Mouse (Mus musculus): Measurements from ENCODE around the gene Ninl. TPM values are rescaled to one million over a fixed set of nuclear protein-coding genes. Genes with fewer than 3 reads are reported as not detected.

Gene Ninl
- total RNA-seq (2021), result 10 to 100 TPM in 1 of 2 experiments, 1 to 10 TPM in 1; 8.1 to 32.8 TPM
- long read RNA-seq, experiment 1, full-length matches to known transcripts, result 5 of 7 reads
- long read RNA-seq, experiment 1, partial matches to known transcripts, result 0 of 7 reads
- long read RNA-seq, experiment 1, other reads (novel, unspliced or antisense), result 2 of 7 reads
- long read RNA-seq, experiment 2, full-length matches to known transcripts, result 63 of 108 reads
- long read RNA-seq, experiment 2, partial matches to known transcripts, result 21 of 108 reads
- long read RNA-seq, experiment 2, other reads (novel, unspliced or antisense), result 24 of 108 reads

DNA sequence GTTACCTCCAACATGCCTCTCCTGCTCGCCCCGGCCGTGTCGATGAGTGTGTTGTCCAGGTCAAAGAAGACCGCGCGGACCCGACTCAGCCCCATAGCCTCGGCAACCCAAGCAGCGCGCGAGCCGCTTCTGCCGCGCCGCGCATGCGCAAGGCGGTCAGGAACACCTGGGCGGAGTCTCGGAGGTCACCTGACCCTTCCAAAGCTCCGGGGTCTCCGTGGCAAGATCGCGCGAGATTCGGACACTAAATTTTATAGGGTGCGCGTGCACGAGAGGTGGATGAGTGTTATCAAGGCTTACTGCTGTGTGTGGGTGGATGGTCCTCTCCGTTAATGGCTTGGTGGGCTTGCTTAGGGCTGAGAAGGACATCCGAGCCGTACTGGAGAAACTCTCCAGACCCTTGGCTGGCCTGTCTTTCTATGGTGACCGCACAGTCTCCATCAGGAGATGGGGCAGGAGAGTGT lies at the start of gene Ninl, which contains the start of gene Nanp:
TSS of gene Ninl (minus strand) at position 151 of the 464 bp plus-strand sequence.
TSS of gene Nanp (minus strand) at position 167 of the 464 bp plus-strand sequence.
- DNase-seq (ENCODE audit: low spot score in 2 of 2), result peak; percentile 90

- no peak for DNase-seq (ENCODE audit: low spot score in 2 of 2)
These were observed 17.5 kb upstream of the Ninl start for GRCm38 (mm10) chr2:151056637-151057036.

GRCm38 (mm10) chr2:151040411-151040810 lies 1.2 kb upstream of the Ninl start:
- no peak for DNase-seq (ENCODE audit: low spot score in 2 of 2)

DNA sequence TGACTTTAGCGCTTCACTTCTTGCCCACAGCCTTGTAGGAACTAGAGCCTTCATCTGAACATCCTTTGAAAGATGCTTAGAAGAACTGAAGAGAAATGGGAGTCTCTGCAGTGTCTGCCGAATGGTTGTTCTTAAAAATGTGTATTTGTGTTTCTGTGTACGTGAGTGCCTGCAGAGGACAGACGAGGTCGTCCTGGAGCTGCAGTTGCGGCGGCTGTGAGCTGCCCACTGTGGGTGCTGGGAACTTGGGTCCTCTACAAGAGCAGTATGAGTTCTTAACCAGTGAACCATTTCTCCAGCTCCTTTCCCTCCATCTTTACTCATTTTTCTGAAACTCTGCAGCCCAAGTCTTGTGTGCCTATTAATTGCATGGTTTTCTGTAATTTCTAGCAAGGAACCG lies 544 bp upstream of the Ninl start:
- DNase-seq (ENCODE audit: low spot score in 2 of 2), result no peak

DNA sequence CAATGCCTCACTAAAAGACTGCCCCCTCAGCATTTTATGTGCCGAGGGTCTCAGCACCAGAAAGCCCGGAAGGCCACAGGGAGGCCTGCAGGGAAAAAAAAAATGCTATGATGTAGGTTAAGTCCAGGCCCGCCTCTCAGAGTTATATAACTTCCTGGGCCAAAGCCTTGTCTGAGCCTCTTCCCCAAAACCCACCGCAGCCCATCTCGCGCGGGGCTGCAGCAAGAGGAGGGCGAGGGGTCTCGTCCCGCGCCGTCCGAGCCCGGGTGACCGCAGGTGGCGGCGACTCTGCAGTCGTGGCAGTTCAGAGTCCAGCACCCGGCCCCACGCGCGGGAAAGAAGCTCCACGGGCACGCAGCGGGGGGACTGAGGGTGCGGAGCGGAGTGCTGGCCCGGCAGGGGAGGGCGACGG lies 365 bp downstream of the Ninl start:
- DNase-seq (ENCODE audit: low spot score in 2 of 2), result no peak

GRCm38 (mm10) chr2:151037876-151038552 lies 1.2 kb downstream of the Ninl start:
- DNase-seq (ENCODE audit: low spot score in 2 of 2), result no peak

- DNase-seq (ENCODE audit: low spot score in 2 of 2), result no peak
These were observed 1.9 kb downstream of the Ninl start for GRCm38 (mm10) chr2:151037292-151037691.

DNA sequence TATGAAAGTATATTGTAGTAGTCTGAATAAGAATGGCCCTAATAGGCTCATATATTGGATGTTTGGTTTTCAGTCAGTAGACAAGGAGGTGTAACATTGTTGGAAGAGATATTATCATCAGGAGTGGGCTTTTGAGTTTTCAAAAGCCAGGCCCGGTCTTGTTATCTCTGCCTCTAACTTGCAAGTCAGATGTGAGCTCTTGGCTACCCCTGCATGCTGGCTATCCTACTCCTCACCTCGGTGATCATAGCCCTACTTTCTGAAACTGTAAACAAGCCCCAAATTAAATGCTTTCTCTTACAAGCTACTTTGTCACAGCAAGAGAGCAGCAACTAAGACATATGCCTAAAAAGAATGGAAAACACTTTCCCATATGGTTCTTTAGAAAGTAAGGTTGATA lies 2.5 kb downstream of the Ninl start:
- no peak for DNase-seq (ENCODE audit: low spot score in 2 of 2)

- no peak for DNase-seq (ENCODE audit: low spot score in 2 of 2)
These were observed 4.7 kb downstream of the Ninl start for GRCm38 (mm10) chr2:151034435-151034834.

- DNase-seq (ENCODE audit: low spot score in 2 of 2), result no peak
These were observed 18.0 kb downstream of the Ninl start for GRCm38 (mm10) chr2:151021158-151021557.

GRCm38 (mm10) chr2:151015316-151015715 lies 23.9 kb downstream of the Ninl start:
- no peak for DNase-seq (ENCODE audit: low spot score in 2 of 2)

DNA sequence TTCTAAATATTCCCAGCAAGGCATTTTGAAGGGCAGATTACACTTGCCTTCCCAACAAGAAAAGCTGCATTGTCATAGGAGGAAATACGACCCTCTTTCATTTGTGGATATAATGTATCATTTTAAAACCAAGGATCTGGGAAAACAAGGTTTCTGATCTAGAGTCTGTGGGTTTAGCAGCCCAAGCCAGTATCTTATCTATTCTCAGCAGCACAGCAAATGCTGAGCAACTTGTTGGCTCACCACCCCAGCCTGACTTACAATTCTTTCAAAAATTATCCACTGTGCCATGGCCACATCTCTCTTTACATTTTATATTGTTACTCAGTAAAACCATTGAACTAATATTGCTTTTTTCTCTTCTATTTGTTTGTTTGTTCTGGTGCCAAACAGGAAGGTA lies 27.9 kb downstream of the Ninl start:
- DNase-seq (ENCODE audit: low spot score in 2 of 2), result no peak

GRCm38 (mm10) chr2:151009515-151010085 lies 29.6 kb downstream of the Ninl start:
- no peak for DNase-seq (ENCODE audit: low spot score in 2 of 2)

GRCm38 (mm10) chr2:151008939-151009509 lies 30.2 kb downstream of the Ninl start:
- peak; percentile 72 to 80 for DNase-seq (ENCODE audit: low spot score in 2 of 2)

DNA sequence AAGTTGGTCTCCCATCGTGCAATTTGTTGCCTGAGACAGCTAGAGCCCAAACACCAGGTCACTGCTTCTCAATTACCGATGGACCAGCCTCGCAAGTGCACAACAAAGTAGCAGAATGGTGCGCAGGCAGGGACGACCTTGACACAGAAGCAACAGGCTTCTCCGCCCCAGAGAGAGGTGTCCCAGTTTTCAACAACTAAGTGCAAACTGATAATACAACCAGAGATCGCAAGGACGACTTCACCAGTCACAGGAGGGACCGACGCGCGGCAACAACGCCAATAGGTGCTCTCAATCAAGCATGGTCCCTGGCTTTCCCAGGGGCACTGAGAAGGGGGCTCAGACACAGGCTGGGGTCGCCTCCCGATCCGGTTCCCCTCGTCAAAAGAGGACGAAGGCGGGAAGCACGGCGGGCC lies 30.7 kb downstream of the Ninl start:
- DNase-seq (ENCODE audit: low spot score in 2 of 2), result no peak

GRCm38 (mm10) chr2:151008006-151008405 lies 31.2 kb downstream of the Ninl start:
- DNase-seq (ENCODE audit: low spot score in 2 of 2), result no peak

GRCm38 (mm10) chr2:151006281-151006945 lies 32.8 kb downstream of the Ninl start:
- DNase-seq (ENCODE audit: low spot score in 2 of 2), result peak in 1 of 2 experiments; percentile 37

DNA sequence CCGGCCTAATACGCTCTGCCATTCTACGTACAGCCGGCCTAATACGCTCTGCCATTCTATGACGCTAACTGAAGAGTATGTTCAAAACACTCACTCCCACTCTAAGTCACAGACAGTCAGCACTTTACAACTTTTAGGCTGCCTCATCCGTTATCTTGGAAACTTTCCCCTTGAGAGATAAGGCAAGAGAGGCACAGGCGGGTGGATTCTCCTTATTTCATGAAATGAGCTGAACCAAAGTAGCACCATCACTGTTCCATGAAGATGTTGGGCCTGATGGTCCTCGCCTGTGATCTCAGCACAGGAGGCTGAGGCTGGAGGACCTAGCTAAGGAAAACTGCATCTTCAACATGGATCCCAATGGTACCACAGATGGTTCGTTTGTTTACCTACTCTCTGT lies 34.8 kb downstream of the Ninl start:
- DNase-seq (ENCODE audit: low spot score in 2 of 2), result no peak

DNA sequence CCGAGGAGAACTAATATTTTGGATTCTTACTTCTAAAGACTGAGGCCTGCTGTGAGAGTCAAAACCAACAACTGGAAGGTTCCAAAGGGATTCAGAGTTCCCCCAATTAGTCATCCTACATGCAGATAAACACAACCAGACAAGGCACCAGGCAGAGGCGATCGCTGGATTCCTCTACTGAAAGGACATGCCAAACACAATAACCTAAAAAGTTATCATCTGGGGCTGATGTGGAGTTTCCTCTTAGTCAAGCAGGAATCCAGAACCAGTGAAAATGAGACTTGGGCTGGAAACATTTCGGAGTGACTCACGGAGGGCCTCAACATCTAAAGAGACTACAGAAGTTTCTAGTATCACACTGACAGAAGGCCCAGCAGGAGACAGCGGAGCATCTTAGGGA lies 35.4 kb downstream of the Ninl start:
- DNase-seq (ENCODE audit: low spot score in 2 of 2), result no peak

DNA sequence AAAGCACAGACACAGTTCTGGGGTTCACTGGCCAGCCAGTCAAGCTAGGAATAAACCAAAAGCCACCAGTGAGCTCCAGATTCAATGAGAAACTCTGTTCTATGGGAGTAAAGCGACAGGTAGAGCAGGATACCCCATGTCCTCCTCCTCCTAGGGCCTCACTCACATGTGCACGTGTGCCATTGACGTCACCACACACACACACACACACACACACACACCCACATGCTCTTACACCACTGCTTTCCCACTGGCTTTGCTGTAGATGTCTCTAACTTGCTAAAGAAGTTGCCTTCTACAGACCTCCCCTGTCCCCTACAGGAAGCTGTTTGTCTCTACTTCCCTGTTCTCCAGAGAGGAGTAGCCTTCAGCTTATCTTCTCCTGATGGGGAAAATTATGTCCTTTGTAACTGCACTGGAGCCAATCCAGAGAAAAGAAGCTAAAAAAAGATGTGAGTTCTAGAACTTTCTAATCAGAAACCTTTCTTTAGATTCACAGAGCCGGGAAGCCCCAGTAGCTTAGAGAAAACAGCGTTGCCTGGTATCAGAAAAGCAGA lies 37.5 kb downstream of the Ninl start:
- no peak for DNase-seq (ENCODE audit: low spot score in 2 of 2)
